8 mouse cellular contexts compared by ENCODE assay signal in the genomic region with DNA sequence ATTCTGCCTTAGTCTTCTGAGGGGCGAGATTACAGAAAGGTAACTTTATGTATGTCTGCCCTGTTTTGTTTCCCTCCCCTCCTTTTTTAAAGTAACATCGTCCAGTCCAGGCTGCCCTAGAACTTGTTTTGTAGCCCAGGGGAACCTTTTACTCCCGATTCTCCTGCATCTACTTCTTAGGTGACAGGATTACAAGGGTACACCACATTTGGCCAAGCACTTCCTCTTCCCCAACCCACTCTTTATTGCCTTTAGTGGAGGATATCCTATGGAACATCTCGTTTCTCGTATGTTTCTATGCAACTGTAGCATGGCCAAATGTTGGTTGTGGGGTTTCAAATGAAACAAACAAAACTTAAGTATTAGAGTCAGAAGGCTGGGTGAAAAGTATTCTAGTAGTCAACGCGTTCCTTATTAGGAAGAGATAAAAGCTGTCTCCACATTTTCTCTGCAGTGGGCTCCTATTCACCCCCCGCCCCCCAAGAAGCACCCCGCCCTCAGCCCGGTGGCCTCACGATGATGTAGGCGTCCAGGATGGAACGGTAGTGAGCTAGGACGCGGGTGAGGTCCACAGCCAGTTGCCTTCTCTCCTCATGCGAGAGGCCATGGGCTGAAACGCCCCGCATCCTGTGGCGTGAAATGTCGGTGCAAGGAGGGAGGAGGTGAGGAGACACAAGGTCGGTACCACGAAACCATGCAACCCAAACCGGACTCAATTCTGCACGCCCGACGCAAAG. TPM values are rescaled to one million over a fixed set of nuclear protein-coding genes. Genes with fewer than 3 reads are reported as not detected.
DNase-seq lines count a peak whose midpoint lies in the region; ATAC-seq and TF ChIP-seq lines count a peak whose summit lies in the region.

No protein-coding gene starts in this region.

- peak overlapping the region; percentile 93 for H3K27ac ChIP-seq in layer of hippocampus, adult 2 months
- no peak overlapping the region for H3K27ac ChIP-seq in cortical plate, adult 2 months (ENCODE audit: insufficient read depth, low read length)
- peak overlapping the region; percentile 83 for H3K27ac ChIP-seq in intestine, embryonic 14.5 days (ENCODE audit: low read depth)
- H3K27ac ChIP-seq in neural tube, embryonic 12.5 days: 0 out of 2 replicates have a peak overlapping the region, but pooled peaks have one; percentile 81

- H3K4me2 ChIP-seq in intestine, embryonic 14.5 days (ENCODE audit: low read length): peak overlapping the region; percentile 67
- peak overlapping the region; percentile 78 for H3K4me2 ChIP-seq in neural tube, embryonic 12.5 days (replicated peaks)

- peaks cover 69% of the 10 kb centered on the region for H3K36me3 ChIP-seq in intestine, embryonic 14.5 days (ENCODE audit: control insufficient read depth, insufficient read depth, low read length)
- H3K36me3 ChIP-seq in neural tube, embryonic 12.5 days: peaks cover 57% of the 10 kb centered on the region

- H3K9me3 ChIP-seq in intestine, embryonic 14.5 days (ENCODE audit: control insufficient read depth, low read length): no peaks in the 10 kb centered on the region
- no peaks in the 10 kb centered on the region for H3K9me3 ChIP-seq in neural tube, embryonic 12.5 days

- peak; percentile 34 for ATAC-seq in intestine, embryonic 14.5 days (replicated peaks; ENCODE audit: low FRiP score, low TSS enrichment, low read depth)
- peak; percentile 63 for ATAC-seq in neural tube, embryonic 12.5 days (ENCODE audit: low FRiP score, low read depth)

- no peak for TF ChIP-seq CTCF in layer of hippocampus, adult 2 months (conservative IDR thresholded peaks at IDR 0.05)
- TF ChIP-seq CTCF in cortical plate, adult 2 months (IDR thresholded peaks at IDR 0.05; ENCODE audit: extremely low read depth, insufficient read depth, low read length): no peak

- peak overlapping the region; percentile 66 for H3K4me3 ChIP-seq in layer of hippocampus, adult 2 months
- H3K4me3 ChIP-seq in cortical plate, adult 2 months (ENCODE audit: insufficient read depth, low read length): peak overlapping the region; percentile 87
- peak overlapping the region; percentile 82 for H3K4me3 ChIP-seq in intestine, embryonic 14.5 days (ENCODE audit: low read depth, low read length)
- H3K4me3 ChIP-seq in neural tube, embryonic 12.5 days: peak overlapping the region; percentile 98

- peaks cover 2% of the 10 kb centered on the region for H3K4me1 ChIP-seq in cortical plate, adult 2 months (ENCODE audit: control insufficient read depth, insufficient read depth, low read length)
- peaks cover 19% of the 10 kb centered on the region for H3K4me1 ChIP-seq in intestine, embryonic 14.5 days (replicated peaks; ENCODE audit: control insufficient read depth, insufficient read depth, low read length)
- H3K4me1 ChIP-seq in neural tube, embryonic 12.5 days: peaks cover 26% of the 10 kb centered on the region

- peak overlapping the region; percentile 77 for H3K9ac ChIP-seq in intestine, embryonic 14.5 days (ENCODE audit: low read length)
- peak overlapping the region; percentile 87 for H3K9ac ChIP-seq in neural tube, embryonic 12.5 days

- DNase-seq in layer of hippocampus, adult 2 months (ENCODE audit: low spot score in 2 of 2): no peak
- DNase-seq in layer of hippocampus, adult 18-20 months (ENCODE audit: low spot score in 2 of 2): no peak
- DNase-seq in intestine, embryonic 14.5 days (ENCODE audit: low spot score): no peak
- DNase-seq in left cerebral cortex, adult 18-20 months (ENCODE audit: low spot score in 2 of 2): no peak
- DNase-seq in layer of hippocampus, adult 11-12 months (ENCODE audit: low spot score): no peak
- no peak for DNase-seq in spleen, postnatal 4 days (ENCODE audit: low spot score in 2 of 2)

- TF ChIP-seq POLR2A in cortical plate, adult 2 months (IDR thresholded peaks at IDR 0.05; ENCODE audit: extremely low read depth, insufficient read depth, low read length): no peak

- whole genome bisulfite sequencing in intestine, embryonic 14.5 days: 6% methylated on average over 26 of the region's 26 CpGs
- WGBS in neural tube, embryonic 12.5 days: 7% methylated on average over 26 of the region's 26 CpGs

- H3K27me3 ChIP-seq in intestine, embryonic 14.5 days (replicated peaks; ENCODE audit: control insufficient read depth, insufficient read depth, low read length): no peaks in the 10 kb centered on the region
- no peaks in the 10 kb centered on the region for H3K27me3 ChIP-seq in neural tube, embryonic 12.5 days (replicated peaks)

RNA-seq across cellular contexts. Expression of a gene that starts 0.6 kb away (rescaled TPM):
- 10 to 100 TPM; 14.2 to 15.8 TPM for total RNA-seq in layer of hippocampus, adult 2 months (2021)
- total RNA-seq in layer of hippocampus, adult 18-20 months (2021): 10 to 100 TPM; 13.9 to 15.1 TPM
- 11.3 and 12.0 TPM in 2 replicates for polyA plus RNA-seq in cortical plate, adult 2 months (2012; rRNA removed)
- 32.8 and 35.9 TPM in 2 replicates for polyA plus RNA-seq in intestine, embryonic 14.5 days (2014; fragmentation: Nextera tagmentation; extraction: Ambion mirVana)
- polyA plus RNA-seq in neural tube, embryonic 12.5 days (2016; fragmentation: Nextera tagmentation; extraction: Ambion mirVana): 60.7 and 64.1 TPM in 2 replicates
- 10 to 100 TPM; 13.4 to 14.0 TPM for total RNA-seq in left cerebral cortex, adult 18-20 months (2021)

RNA-seq across cellular contexts. Expression of a gene that starts 1.0 kb away (rescaled TPM):
- total RNA-seq in layer of hippocampus, adult 2 months (2021): 10 to 100 TPM; 24.7 to 27.4 TPM
- 10 to 100 TPM; 22.3 to 22.8 TPM for total RNA-seq in layer of hippocampus, adult 18-20 months (2021)
- 45.0 and 48.7 TPM in 2 replicates for polyA plus RNA-seq in cortical plate, adult 2 months (2012; rRNA removed)
- polyA plus RNA-seq in intestine, embryonic 14.5 days (2014; fragmentation: Nextera tagmentation; extraction: Ambion mirVana): 17.9 and 21.8 TPM in 2 replicates
- polyA plus RNA-seq in neural tube, embryonic 12.5 days (2016; fragmentation: Nextera tagmentation; extraction: Ambion mirVana): 22.2 TPM in 2 replicates
- 10 to 100 TPM; 19.2 to 21.2 TPM for total RNA-seq in left cerebral cortex, adult 18-20 months (2021)

RNA-seq across cellular contexts. Expression of a gene that starts 10.2 kb away (rescaled TPM):
- total RNA-seq in layer of hippocampus, adult 2 months (2021): 10 to 100 TPM; 54.3 to 55.1 TPM
- 10 to 100 TPM; 52.3 to 55.2 TPM for total RNA-seq in layer of hippocampus, adult 18-20 months (2021)
- polyA plus RNA-seq in cortical plate, adult 2 months (2012; rRNA removed): 69.2 and 72.4 TPM in 2 replicates
- 73.3 and 74.2 TPM in 2 replicates for polyA plus RNA-seq in intestine, embryonic 14.5 days (2014; fragmentation: Nextera tagmentation; extraction: Ambion mirVana)
- 78.4 and 81.7 TPM in 2 replicates for polyA plus RNA-seq in neural tube, embryonic 12.5 days (2016; fragmentation: Nextera tagmentation; extraction: Ambion mirVana)
- 10 to 100 TPM; 53.6 to 53.7 TPM for total RNA-seq in left cerebral cortex, adult 18-20 months (2021)

RNA-seq across cellular contexts. Expression of a gene that starts 19.0 kb away (rescaled TPM):
- total RNA-seq in layer of hippocampus, adult 2 months (2021): 1 to 10 TPM; 1.6 to 3.7 TPM
- 1 to 10 TPM; 1.4 to 2.6 TPM for total RNA-seq in layer of hippocampus, adult 18-20 months (2021)
- polyA plus RNA-seq in cortical plate, adult 2 months (2012; rRNA removed): 5.2 and 6.2 TPM in 2 replicates
- 9.7 and 14.4 TPM in 2 replicates for polyA plus RNA-seq in intestine, embryonic 14.5 days (2014; fragmentation: Nextera tagmentation; extraction: Ambion mirVana)
- polyA plus RNA-seq in neural tube, embryonic 12.5 days (2016; fragmentation: Nextera tagmentation; extraction: Ambion mirVana): 372 and 405 TPM in 2 replicates
- total RNA-seq in left cerebral cortex, adult 18-20 months (2021): 1 to 10 TPM; 7.9 to 8.4 TPM

RNA-seq across cellular contexts. Expression of a gene that starts 23.4 kb away (rescaled TPM):
- total RNA-seq in layer of hippocampus, adult 2 months (2021): 100 to 1,000 TPM; 140 to 146 TPM
- 100 to 1,000 TPM; 144 to 153 TPM for total RNA-seq in layer of hippocampus, adult 18-20 months (2021)
- 169 and 175 TPM in 2 replicates for polyA plus RNA-seq in cortical plate, adult 2 months (2012; rRNA removed)
- 167 and 246 TPM in 2 replicates for polyA plus RNA-seq in intestine, embryonic 14.5 days (2014; fragmentation: Nextera tagmentation; extraction: Ambion mirVana)
- polyA plus RNA-seq in neural tube, embryonic 12.5 days (2016; fragmentation: Nextera tagmentation; extraction: Ambion mirVana): 225 and 233 TPM in 2 replicates
- total RNA-seq in left cerebral cortex, adult 18-20 months (2021): 100 to 1,000 TPM; 154 TPM
